In genomic region chr9:121759091-121760081, GRCm38 (mm10) we compare ENCODE assay signal across 8 mouse cellular contexts. TPM values are rescaled to one million over a fixed set of nuclear protein-coding genes. Genes with fewer than 3 reads are reported as not detected.
A peak's percentile ranks its signal among the peaks of the same experiment; 100 is the strongest.
DNase-seq lines count a peak whose midpoint lies in the region; ATAC-seq and TF ChIP-seq lines count a peak whose summit lies in the region.

Gene Zfp651 (plus strand): TSS chr9:121759330.

- H3K27me3 ChIP-seq in heart, embryonic 13.5 days (replicated peaks), result no peaks in the 10 kb centered on the region
- no peaks in the 10 kb centered on the region for H3K27me3 ChIP-seq in kidney, postnatal 0 days (ENCODE audit: insufficient read depth, low read length)
- peaks cover 32% of the 10 kb centered on the region for H3K27me3 ChIP-seq in liver, embryonic 11.5 days (replicated peaks; ENCODE audit: control insufficient read depth, insufficient read depth, low read length)
- no peaks in the 10 kb centered on the region for H3K27me3 ChIP-seq in neural tube, embryonic 12.5 days (replicated peaks)

- ATAC-seq in heart, embryonic 13.5 days (ENCODE audit: extremely low read depth, insufficient number of reproducible peaks, low FRiP score, low TSS enrichment), result peak; percentile 52
- peak; percentile 73 for ATAC-seq in kidney, postnatal 0 days (replicated peaks; ENCODE audit: low FRiP score, low read depth)
- ATAC-seq in liver, embryonic 11.5 days (replicated peaks; ENCODE audit: low FRiP score), result peak; percentile 59
- peak; percentile 85 for ATAC-seq in neural tube, embryonic 12.5 days (ENCODE audit: low FRiP score, low read depth)
- ATAC-seq in monocyte, adult 5-6 weeks (replicated peaks; ENCODE audit: insufficient number of reproducible peaks, low FRiP score, low TSS enrichment, poor library complexity, severe bottlenecking), result no peak

- peak within 1 kb of the TSS; percentile 95 for H3K27ac ChIP-seq in heart, embryonic 13.5 days (replicated peaks)
- H3K27ac ChIP-seq in kidney, postnatal 0 days, result peak within 1 kb of the TSS; percentile 90
- H3K27ac ChIP-seq in liver, embryonic 11.5 days (ENCODE audit: low read depth, low read length), result peak within 1 kb of the TSS; percentile 74
- H3K27ac ChIP-seq in neural tube, embryonic 12.5 days, result peak within 1 kb of the TSS; percentile 75

- H3K4me2 ChIP-seq in heart, embryonic 13.5 days, result peak within 1 kb of the TSS; percentile 93
- peak within 1 kb of the TSS; percentile 99 for H3K4me2 ChIP-seq in kidney, postnatal 0 days (ENCODE audit: low read length)
- H3K4me2 ChIP-seq in liver, embryonic 11.5 days, result peak within 1 kb of the TSS; percentile 94
- peak within 1 kb of the TSS; percentile 96 for H3K4me2 ChIP-seq in neural tube, embryonic 12.5 days (replicated peaks)

- DNase-seq in ES-CJ7 (ENCODE audit: low read depth, low spot score), result peak; percentile 60
- DNase-seq in adrenal gland, postnatal 4 days (ENCODE audit: low spot score in 2 of 2), result peak in 1 of 2 experiments; percentile 55
- DNase-seq in fibroblast of lung, adult 2 months (ENCODE audit: low read depth), result peak; percentile 22
- peak; percentile 79 for DNase-seq in kidney, postnatal 0 days (ENCODE audit: low spot score)
- DNase-seq in liver, embryonic 11.5 days (ENCODE audit: low spot score), result peak; percentile 74

- TF ChIP-seq CTCF in kidney, postnatal 0 days (IDR thresholded peaks at IDR 0.05; ENCODE audit: low read depth), result 0 out of 2 replicates have a peak, but pooled peaks have one; percentile 14

- H3K4me1 ChIP-seq in heart, embryonic 13.5 days, result peaks cover 43% of the 10 kb centered on the region
- H3K4me1 ChIP-seq in kidney, postnatal 0 days (replicated peaks; ENCODE audit: insufficient read depth, low read length), result 0 out of 2 replicates have a peak, but pooled peaks cover 10% of the 10 kb centered on the region
- H3K4me1 ChIP-seq in liver, embryonic 11.5 days (replicated peaks; ENCODE audit: control insufficient read depth, insufficient read depth, low read length), result peaks cover 12% of the 10 kb centered on the region
- H3K4me1 ChIP-seq in neural tube, embryonic 12.5 days, result peaks cover 39% of the 10 kb centered on the region

- H3K9ac ChIP-seq in heart, embryonic 13.5 days, result peak within 1 kb of the TSS; percentile 98
- peak within 1 kb of the TSS; percentile 93 for H3K9ac ChIP-seq in kidney, postnatal 0 days (ENCODE audit: low read depth, low read length)
- peak within 1 kb of the TSS; percentile 74 for H3K9ac ChIP-seq in liver, embryonic 11.5 days (ENCODE audit: low read depth, low read length)
- peak within 1 kb of the TSS; percentile 94 for H3K9ac ChIP-seq in neural tube, embryonic 12.5 days

- WGBS in heart, embryonic 13.5 days, result under 1% methylated on average over 90 of the region's 97 CpGs
- WGBS in kidney, postnatal 0 days, result under 1% methylated on average over 77 of the region's 97 CpGs
- WGBS in liver, embryonic 11.5 days, result under 1% methylated on average over 76 of the region's 97 CpGs
- WGBS in neural tube, embryonic 12.5 days, result under 1% methylated on average over 97 of the region's 97 CpGs

- H3K36me3 ChIP-seq in heart, embryonic 13.5 days, result peaks cover 51% of the 10 kb centered on the region
- peaks cover 14% of the 10 kb centered on the region for H3K36me3 ChIP-seq in kidney, postnatal 0 days (ENCODE audit: insufficient read depth, low read length)
- peaks cover 24% of the 10 kb centered on the region for H3K36me3 ChIP-seq in liver, embryonic 11.5 days (ENCODE audit: control insufficient read depth, insufficient read depth, low read length)
- peaks cover 43% of the 10 kb centered on the region for H3K36me3 ChIP-seq in neural tube, embryonic 12.5 days

- peak within 1 kb of the TSS; percentile 89 for H3K4me3 ChIP-seq in heart, embryonic 13.5 days
- H3K4me3 ChIP-seq in kidney, postnatal 0 days (replicated peaks; ENCODE audit: low read depth, low read length), result peak within 1 kb of the TSS; percentile 90
- peak within 1 kb of the TSS; percentile 73 for H3K4me3 ChIP-seq in liver, embryonic 11.5 days (ENCODE audit: low read depth, low read length)
- peak within 1 kb of the TSS; percentile 89 for H3K4me3 ChIP-seq in neural tube, embryonic 12.5 days

- no peaks in the 10 kb centered on the region for H3K9me3 ChIP-seq in heart, embryonic 13.5 days
- H3K9me3 ChIP-seq in kidney, postnatal 0 days (replicated peaks; ENCODE audit: low read length), result no peaks in the 10 kb centered on the region
- H3K9me3 ChIP-seq in liver, embryonic 11.5 days (ENCODE audit: control insufficient read depth, low read length), result no peaks in the 10 kb centered on the region
- no peaks in the 10 kb centered on the region for H3K9me3 ChIP-seq in neural tube, embryonic 12.5 days

RNA-seq across cellular contexts. Expression of gene Zfp651, which starts in this region (rescaled TPM):
- total RNA-seq in adrenal gland, postnatal 4 days (2021), result 10 to 100 TPM; 66.6 to 72.6 TPM
- 11.1 and 12.5 TPM in 2 replicates for polyA plus RNA-seq in heart, embryonic 13.5 days (2015; fragmentation: Nextera tagmentation; extraction: Ambion mirVana)
- 13.6 and 14.4 TPM in 2 replicates for polyA plus RNA-seq in kidney, postnatal 0 days (2015; fragmentation: Nextera tagmentation; extraction: Ambion mirVana)
- polyA plus RNA-seq in liver, embryonic 11.5 days (2014; fragmentation: Nextera tagmentation; extraction: Ambion mirVana), result 4.0 and 4.4 TPM in 2 replicates
- polyA plus RNA-seq in neural tube, embryonic 12.5 days (2016; fragmentation: Nextera tagmentation; extraction: Ambion mirVana), result 13.1 and 19.2 TPM in 2 replicates
- total RNA-seq in monocyte, adult 5-6 weeks (2017), result not detected in 3 replicates

Comparison
In these comparisons a context has a peak if more than half of its experiments do, and no peak if none do; other contexts are left out.
1. RNA of gene Zfp651 (total RNA-seq): 66.6 to 72.6 TPM in adrenal gland, postnatal 4 days; not detected in monocyte, adult 5-6 weeks; every median in the first group is over 10 times any median in the second.
2. Peak in every context shown above with its lines, with median percentiles within 50 percentile points of each other: H3K27ac ChIP-seq, H3K4me2 ChIP-seq, H3K4me3 ChIP-seq and H3K9ac ChIP-seq.